Mouse (Mus musculus) heart, postnatal 0 days (tissue): ENCODE results near the gene Col25a1.

Experiments
- CTCF ChIP-seq: IDR thresholded peaks from 2 replicates; pipeline ENCODE4 v1.5.1; 2016; ENCODE audit warnings: antibody characterized with exemption, control low read depth, low read depth
- EP300 ChIP-seq: IDR thresholded peaks from 2 replicates; pipeline ENCODE4 v1.6.1; 2016; ENCODE audit warnings: antibody characterized with exemption, low read depth

DNA sequence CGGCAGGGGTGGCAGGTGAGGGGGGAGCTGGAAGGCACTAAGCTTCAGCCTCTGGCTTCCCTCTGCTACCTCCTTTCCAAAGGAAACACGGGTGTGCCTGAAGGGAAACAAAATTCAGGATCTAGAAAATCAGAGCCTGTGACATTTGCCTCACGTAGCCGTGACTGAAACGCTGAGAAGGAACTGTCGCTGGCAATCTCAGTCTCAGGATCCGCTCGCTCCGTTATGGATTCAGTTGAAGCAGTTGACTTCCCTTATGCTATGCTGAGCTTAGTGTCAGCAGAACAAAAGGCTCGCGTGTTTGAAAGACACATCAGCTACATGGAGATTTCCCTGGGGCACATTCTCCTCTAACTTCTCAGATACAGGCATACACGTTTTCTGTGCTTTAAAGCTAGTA lies 14.6 kb downstream of the Col25a1 start:
- TF ChIP-seq CTCF (no peak), EP300 (no peak)
